Mouse (Mus musculus): Measurements from ENCODE around the gene Slc12a8. TPM values are rescaled to one million over a fixed set of nuclear protein-coding genes. Genes with fewer than 3 reads are reported as not detected.

Gene Slc12a8
- total RNA-seq, 2 experiments from 2014 or later, result 1.3 to 1.5 TPM

DNA sequence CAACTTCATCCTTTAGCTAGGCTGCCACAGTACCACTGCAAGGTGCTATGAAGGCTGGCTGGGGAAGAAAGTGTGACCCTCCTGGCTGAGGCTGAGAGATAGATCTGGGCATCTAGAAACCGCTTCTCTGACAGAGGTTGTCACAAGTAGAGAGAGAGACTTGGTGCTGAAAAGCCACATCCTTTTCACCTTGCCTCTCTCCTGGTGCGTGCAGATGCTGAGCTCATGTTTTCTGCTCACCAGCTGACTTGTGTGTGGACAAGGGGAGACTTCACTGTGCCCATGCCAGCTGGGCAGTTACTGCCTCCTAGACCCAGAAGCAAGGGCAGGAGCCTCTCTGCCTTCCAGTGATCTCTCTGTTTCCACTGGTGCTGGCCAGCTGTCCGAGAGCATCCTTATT lies 170.6 kb downstream of the Slc12a8 start:
- DNase-seq, result no peak
- intact Hi-C loops (cut with DNase I), result no loop called here

DNA sequence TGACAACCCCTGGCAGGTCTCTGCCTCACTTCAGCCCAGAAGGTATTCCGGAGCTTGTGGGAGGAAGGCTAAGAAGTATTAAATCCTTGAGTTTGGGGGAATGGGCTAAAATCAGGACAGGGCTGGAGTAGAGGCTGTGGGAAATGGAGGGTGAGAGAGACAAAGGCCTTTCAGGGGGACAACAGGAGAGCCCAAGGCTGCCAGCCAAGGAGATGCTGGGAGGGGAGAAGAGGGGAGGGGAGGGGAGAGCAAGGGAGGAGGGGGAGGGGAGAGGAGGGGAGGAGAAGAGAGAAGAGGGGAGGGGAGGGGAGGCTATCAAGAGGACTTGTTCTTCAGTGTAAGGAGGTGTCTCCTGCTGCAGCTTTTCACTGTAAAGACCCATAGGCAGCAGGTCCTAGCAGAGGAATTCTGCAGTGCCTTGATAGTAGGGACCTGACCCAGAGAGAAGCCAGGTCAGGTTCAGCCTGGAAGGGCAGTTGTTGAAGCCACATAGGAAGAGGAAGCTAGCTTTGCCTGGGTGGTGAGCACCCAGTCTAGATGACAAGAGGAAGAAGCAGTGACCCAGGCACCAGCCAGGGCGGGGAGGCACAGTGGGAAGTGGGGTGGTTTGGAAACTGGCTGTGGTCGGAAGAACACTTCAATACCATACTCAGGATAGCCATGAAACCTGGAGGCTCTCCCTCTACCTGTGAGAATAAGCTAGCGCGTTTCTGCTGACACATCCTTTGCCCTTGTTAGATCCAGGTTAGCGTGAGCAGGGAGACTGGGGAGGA lies 174.0 kb downstream of the Slc12a8 start:
- DNase-seq, result peak; percentile 51
- intact Hi-C loops (cut with DNase I), result no loop called here

DNA sequence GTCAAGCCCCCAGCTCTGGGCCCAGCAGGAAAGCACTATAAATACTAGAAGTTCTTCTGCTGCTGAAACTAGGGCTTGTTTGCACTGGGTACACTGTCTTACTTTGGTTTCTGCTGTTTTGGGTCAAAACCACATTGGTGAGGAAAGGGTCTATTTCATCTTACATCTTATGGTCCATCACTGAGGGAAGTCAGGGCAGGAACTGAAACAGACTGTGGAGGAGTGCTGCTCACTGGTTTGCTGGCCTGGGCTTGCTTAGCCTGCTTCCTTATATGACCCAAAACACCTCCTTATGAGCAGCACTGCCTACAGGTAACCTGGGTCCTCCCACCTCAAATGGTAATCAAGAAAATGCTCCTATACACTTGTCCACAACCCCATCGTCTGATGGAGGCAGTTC lies 176.4 kb downstream of the Slc12a8 start:
- intact Hi-C loops (cut with DNase I), result no loop called here

DNA sequence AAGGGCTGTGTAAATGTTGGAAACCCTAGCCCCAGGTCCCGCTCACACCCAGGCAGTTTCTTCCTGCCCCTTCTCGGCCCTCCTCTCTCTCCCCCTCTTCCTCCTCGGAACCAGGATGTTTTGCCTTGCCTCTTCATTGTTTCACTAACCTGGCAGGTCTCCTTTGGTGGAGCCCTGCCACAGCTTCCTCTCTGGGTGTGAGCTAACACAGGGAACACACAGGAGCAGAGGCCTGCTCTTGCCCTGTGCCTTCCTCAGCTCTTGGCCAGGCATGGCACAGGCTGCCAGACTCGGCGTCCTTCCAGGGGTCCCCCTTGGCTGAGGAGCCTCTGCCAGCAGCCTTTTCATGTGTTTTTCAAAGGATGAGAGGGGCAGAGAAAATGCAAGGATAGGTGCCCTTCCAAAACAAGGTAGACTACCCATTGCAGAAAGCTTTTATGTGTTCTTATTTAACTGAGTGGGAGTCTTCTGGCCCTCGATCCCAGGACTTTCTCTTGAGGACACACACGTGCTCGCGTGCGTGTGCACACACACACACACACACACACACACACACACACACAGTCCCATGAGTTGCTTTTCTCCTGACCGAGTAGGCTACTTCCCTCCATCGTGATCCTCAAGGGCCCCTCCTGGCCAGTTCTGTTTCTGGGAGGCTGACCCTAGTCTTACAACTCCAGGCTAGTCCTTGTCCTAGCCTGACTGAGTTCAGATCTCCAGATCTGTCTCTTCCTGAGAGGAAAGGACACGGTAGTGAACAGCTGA lies 179.9 kb downstream of the Slc12a8 start:
- intact Hi-C loops (cut with DNase I), result no loop called here
- DNase-seq, result peak; percentile 91

More for the DNA sequence above, 176.4 kb downstream of the Slc12a8 start:
- DNase-seq, result no peak

DNA sequence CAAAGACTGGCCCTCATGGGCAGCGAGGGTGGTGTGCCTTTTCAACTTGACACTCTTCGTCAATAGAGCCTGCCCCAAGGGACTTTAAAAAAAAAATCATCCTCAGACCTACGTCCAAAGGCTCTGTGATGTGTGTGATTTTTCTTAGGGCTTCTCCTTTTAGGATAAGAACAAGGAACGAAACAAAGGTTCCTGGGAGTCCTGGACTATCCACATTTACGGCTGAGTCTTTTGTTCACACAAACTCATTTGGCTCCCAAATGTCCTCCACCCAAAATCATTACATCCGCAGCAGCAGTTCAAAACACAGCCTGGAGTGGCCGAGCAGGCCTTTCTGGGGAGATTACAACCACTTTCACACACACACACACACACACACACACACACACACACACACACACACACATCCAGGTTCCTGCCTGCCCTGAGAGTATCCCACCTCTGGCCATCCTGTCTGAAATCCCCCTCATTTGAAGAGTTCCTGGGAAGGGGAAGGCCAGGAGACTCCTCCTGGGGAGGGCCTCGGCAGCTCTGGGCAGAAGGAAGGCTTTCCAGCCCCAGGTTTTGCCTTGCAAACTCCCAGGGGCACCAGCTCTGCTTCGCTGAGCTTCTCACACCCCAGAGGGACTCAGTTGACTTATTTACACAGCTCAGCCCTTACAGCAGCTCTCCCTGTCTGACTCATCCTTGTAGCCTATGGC lies 180.6 kb downstream of the Slc12a8 start:
- DNase-seq, result no peak
- intact Hi-C loops (cut with DNase I), result no loop called here

DNA sequence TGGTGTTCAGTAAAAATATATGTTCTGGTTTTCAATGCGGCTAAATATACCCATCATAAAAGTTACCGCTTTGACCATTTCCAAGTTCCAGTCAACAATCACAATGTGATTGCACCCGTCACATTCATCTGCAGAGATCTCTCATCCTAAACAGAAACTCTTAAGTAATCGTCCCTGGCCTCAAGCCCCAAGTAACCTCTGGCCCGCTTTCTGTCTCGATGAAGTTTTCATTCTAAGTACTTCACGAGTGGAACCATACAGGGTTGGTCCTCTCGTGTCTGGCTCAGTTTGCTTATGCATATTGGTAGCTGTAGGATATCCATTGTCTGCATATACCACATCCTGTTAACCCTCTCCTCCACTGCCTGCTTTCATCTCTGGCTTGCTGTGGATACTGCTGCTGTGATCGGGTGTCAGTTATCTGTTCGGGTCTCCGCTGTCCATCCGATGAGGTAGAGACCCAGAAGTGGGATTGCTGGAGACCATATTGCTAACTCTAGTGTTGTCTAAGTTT lies 181.2 kb downstream of the Slc12a8 start:
- DNase-seq, result no peak
- intact Hi-C loops (cut with DNase I), result no loop called here

DNA sequence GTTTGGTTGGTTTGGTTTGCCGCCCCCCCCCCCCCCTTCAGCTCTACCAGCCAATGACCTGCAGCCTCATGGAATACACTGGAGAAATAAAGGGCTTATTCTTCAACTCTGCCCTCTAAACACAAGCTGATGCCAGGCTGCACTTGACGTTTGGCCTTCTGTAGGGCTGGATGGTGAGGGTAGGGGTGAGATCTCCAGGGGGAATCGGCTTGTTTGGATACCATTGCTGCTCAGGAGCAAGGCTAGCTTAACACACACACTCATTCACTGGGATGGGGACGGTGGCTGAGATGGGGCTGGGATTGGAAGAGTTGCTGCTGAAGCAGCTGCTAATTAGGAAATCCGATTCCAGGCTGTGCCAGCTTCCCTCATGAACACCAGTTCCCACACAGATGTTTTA lies 183.5 kb downstream of the Slc12a8 start:
- intact Hi-C loops (cut with DNase I), result no loop called here
- no peak for DNase-seq

DNA sequence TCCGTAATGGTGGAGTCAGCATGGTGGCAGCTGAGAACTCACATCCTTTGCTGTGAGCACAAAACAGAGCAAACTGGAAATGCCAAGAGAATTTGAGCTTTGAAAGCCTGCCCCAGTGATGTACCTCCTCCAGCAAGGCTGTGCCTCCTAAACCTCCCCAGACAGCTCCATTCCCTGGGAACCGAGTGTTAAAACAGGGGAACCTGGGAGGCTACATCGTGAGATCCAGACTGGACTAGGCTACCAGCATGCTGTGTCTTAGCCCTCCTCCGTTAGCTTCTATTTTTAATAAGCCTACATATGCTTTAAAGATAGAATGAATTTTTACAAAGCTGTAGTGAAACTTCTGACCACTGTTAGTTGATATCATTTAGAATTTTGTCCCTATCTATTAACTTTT lies 184.7 kb downstream of the Slc12a8 start:
- no peak for DNase-seq

DNA sequence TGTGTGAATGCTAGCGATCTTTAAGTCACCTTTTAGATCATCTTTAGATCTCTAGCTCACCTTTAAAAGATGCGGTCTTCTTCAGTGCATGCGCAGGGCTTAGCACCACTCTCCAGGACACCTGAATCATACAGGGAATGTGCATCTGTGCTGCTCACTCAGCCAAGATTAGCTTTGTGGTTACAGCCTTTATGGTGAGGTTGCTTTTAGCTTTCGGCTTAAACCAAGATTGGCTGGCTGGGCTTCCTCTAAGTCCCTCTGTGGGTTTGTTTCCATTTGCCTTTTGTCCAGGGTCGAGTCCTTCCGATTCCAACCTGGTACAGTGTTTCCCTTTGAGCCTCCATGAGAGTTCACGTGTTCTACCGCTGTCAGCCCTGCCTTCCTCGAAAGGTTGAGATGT lies 187.2 kb downstream of the Slc12a8 start:
- no peak for DNase-seq
- intact Hi-C loops (cut with DNase I), result no loop called here

More for the DNA sequence above, 184.7 kb downstream of the Slc12a8 start:
- intact Hi-C loops (cut with DNase I), result no loop called here

DNA sequence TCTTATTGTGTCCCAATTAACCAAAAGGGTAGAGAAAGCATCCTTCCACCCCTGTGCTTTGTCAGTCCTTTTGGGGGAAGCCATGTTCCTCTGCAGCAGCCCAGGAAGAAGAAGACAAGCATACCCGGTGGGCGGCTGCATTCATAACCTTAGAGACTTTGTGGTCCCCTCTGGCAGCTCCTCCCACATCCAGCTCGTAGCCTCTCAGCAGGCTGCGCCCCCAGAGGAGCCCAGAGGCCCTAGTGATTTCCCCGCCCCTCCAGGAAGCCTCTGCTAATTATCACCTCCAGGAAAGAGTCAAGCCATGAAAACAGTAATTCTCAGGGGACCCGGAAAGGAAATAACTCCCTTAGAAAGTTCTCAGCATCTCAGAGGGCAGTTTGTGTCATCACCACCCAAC lies 188.1 kb downstream of the Slc12a8 start:
- DNase-seq, result no peak
- intact Hi-C loops (cut with DNase I), result no loop called here

DNA sequence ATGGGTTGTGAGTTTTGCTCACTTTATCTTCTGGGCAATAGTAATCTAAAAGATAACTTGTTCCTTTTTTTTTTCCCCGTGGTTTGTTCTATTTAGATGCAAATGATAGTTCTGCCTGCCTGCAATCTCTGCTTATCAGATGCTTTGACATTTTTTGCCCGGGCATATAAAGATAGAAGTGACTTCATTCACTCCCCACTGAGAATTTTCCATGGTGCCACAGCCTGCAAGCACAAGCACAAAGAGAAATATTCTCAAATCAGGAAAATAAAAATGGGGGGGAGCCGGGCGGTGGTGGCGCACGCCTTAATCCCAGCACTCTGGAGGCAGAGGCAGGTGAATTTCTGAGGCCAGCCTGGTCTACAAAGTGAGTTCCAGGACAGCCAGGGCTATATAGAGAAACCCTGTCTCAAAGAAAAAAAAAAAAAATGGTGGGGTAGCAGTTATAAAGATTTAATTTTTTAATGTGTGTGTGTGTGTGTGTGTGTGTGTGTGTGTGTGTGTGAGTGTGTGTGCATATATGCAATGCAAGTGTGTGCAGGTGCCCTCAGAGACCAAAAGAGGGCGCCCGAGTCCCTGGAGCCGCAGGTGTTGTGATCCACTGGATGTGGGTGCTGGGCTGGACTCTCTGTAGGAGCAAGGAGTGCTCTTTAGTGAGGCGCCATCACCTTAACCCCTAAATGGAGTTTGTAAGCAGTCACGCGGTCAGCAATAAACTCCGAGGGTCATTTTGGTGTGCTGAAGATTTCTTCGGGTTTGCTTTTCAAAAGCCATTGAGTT lies 189.2 kb downstream of the Slc12a8 start:
- intact Hi-C loops (cut with DNase I), result no loop called here
- no peak for DNase-seq

DNA sequence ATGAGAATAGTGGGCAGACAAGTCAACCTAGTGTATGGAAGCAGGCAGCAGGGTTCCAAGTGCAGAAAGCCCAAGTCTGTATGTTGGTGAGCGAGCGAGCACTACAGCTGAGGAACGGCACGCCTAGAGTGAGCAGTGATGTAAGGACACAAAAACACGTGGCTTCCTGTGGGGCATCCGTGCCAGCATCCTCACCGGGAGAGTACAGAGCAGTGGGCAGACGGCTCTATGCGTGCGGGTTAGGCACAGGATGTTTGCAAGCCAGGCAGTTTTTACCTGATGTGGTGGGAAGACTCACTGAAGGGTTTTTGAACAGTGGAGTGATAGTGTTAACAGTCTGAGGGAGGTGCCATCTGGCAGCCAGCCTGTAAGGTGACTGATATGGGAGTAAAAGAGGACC lies 190.9 kb downstream of the Slc12a8 start:
- intact Hi-C loops (cut with DNase I), result no loop called here
- DNase-seq, result no peak

DNA sequence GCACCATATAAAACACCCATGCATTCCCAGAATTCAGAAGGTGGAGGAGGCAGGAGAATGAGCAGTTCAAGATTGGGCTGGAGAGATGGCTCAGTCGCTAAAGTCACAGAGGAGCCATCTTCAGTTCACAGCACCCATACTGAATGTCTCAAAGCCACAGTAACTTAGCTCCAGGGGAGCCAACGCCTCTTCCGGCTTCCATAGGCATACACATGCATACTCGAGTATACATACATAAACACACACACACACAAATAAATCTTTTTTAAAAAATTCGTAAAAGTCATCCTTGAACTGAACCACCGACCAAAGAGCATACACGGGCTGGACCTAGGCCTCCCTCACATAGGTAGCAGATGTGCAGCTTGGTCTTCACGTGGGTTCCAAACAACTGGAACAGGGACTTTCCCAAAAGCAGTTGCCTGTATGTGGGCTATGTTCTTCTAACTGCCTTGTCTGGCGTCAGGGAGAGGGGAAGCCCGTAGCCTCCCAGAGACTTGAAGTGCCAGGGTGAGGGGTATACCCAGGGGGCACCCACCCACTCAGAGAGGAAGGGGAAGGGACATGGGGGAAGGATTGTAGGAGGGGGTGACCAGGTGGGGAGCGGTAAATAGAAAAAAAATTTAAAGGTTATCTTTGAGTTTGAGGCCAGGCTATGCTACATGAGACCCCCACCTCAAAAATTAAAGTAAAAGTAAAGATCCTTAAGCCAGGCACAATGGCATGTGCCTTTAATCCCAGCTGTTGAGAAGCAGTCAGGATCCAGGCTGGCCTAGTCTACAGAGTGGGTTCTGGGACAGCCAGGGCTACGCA lies 191.7 kb downstream of the Slc12a8 start:
- DNase-seq, result no peak
- intact Hi-C loops (cut with DNase I), result no loop called here

Other genes with a start within 250 kb of the Slc12a8 start
- 10 to 100 TPM; 91.9 to 99.8 TPM for gene Zfp148, start 136.5 kb upstream of the Slc12a8 start, total RNA-seq (2021)
- 10 to 100 TPM; 22.5 to 23.0 TPM for gene Heg1, start 167.0 kb downstream of the Slc12a8 start, total RNA-seq (2021)